Mouse (Mus musculus): ENCODE results near the gene Bicdl1.

DNA sequence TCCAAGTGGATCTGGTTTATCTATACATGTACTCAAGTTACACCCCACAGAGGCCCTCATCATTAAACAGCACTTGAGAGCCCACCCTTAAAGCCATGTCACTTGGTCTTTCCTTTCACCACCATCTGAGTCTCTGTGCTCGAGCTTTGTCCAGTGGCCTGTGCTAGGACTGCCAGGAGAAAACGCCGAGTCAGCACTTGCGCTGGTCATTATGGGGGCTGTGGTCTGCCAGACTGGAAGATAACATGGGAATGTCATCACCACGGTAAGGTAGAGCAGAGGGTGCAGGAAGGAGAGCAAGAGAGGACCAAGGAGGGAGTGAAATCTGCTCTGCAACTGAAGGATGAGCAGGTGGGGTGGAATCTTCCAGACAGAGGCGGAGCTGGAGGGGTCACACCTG is 73.1 kb downstream of the Bicdl1 start:
- no peak for TF ChIP-seq POLR2A (IDR thresholded peaks at IDR 0.05; ENCODE audit: insufficient read depth, low read depth, low read length)
- no peak for TF ChIP-seq CTCF (IDR thresholded peaks at IDR 0.05)
